Mouse (Mus musculus) adrenal gland, postnatal 14 days (tissue): Measurements from ENCODE around the gene Ncan. TPM values are rescaled to one million over a fixed set of nuclear protein-coding genes. Genes with fewer than 3 reads are reported as not detected.

Experiments
- DNase-seq: peaks from one replicate; pipeline ENCODE4 v3.0.0; 2021; ENCODE audit warnings: mixed read lengths
- long read RNA-seq, 2 experiments: library from polyadenylated mRNA; stranded (forward); transcript quantifications; one replicate each; pipeline ENCODE4 v2.0.0; 2021
- total RNA-seq: library from RNA; stranded (reverse); gene quantifications from 2 replicates; pipeline ENCODE4 v1.2.3, GENCODE M21; 2021

The Ncan gene
- total RNA-seq, result 0.41 and 0.67 TPM in 2 replicates
- long read RNA-seq, experiment 1, result 0 reads
- long read RNA-seq, experiment 2, partial matches to known transcripts, result 0 of 2 reads
- long read RNA-seq, experiment 2, other reads (novel, unspliced or antisense), result 2 of 2 reads

GRCm38 (mm10) chr8:70120667-70121066, at the start of gene Ncan:
Gene Ncan (minus strand): TSS chr8:70120873.
- DNase-seq, result peak; percentile 81

- DNase-seq, result no peak
Measured at GRCm38 (mm10) chr8:70170116-70170515, 49.4 kb upstream of the Ncan start.

- DNase-seq, result peak; percentile 86
Measured at GRCm38 (mm10) chr8:70166504-70167110, 45.9 kb upstream of the Ncan start.

GRCm38 (mm10) chr8:70163316-70163715, 42.6 kb upstream of the Ncan start:
- no peak for DNase-seq

- no peak for DNase-seq
Measured at GRCm38 (mm10) chr8:70160015-70160414, 39.3 kb upstream of the Ncan start.

GRCm38 (mm10) chr8:70159211-70159610, 38.5 kb upstream of the Ncan start:
- DNase-seq, result no peak

- DNase-seq, result peak; percentile 78
Measured at GRCm38 (mm10) chr8:70158069-70158853, 37.6 kb upstream of the Ncan start.

GRCm38 (mm10) chr8:70157240-70157800, 36.6 kb upstream of the Ncan start:
- DNase-seq, result no peak

- peak; percentile 86 for DNase-seq
Measured at GRCm38 (mm10) chr8:70152537-70153257, 32.0 kb upstream of the Ncan start.

- no peak for DNase-seq
Measured at GRCm38 (mm10) chr8:70150158-70150557, 29.5 kb upstream of the Ncan start.

GRCm38 (mm10) chr8:70147678-70148607, 27.3 kb upstream of the Ncan start:
- no peak for DNase-seq

- DNase-seq, result no peak
Measured at GRCm38 (mm10) chr8:70139981-70140380, 19.3 kb upstream of the Ncan start.

- peak; percentile 99 for DNase-seq
Measured at GRCm38 (mm10) chr8:70139026-70139857, 18.6 kb upstream of the Ncan start, which contains the start of the genes Rfxank, Borcs8 and Mef2b. Gene Rfxank (minus strand): TSS chr8:70139154. Gene Borcs8 (plus strand): TSS chr8:70139499. Gene Mef2b (plus strand): TSS chr8:70139711.

GRCm38 (mm10) chr8:70137890-70138289, 17.2 kb upstream of the Ncan start:
- DNase-seq, result no peak

GRCm38 (mm10) chr8:70136591-70136990, 15.9 kb upstream of the Ncan start:
- DNase-seq, result no peak

GRCm38 (mm10) chr8:70134931-70135330, 14.3 kb upstream of the Ncan start:
- no peak for DNase-seq

GRCm38 (mm10) chr8:70134086-70134485, 13.4 kb upstream of the Ncan start:
- no peak for DNase-seq

GRCm38 (mm10) chr8:70131166-70131883, 10.7 kb upstream of the Ncan start, which contains the start of gene Nr2c2ap:
Gene Nr2c2ap (plus strand): TSS chr8:70131333.
- DNase-seq, result peak; percentile 92

- no peak for DNase-seq
Measured at GRCm38 (mm10) chr8:70130066-70130465, 9.4 kb upstream of the Ncan start.
